Mouse (Mus musculus) liver, adult 2 months (tissue): Measurements from ENCODE around the gene Il5. TPM values are rescaled to one million over a fixed set of nuclear protein-coding genes. Genes with fewer than 3 reads are reported as not detected.

Source experiments
- DNase-seq: peaks from one replicate; pipeline ENCODE4 v3.0.0-alpha.2; 2011; ENCODE audit warnings: low read depth, low spot score; ENCODE audit errors: extremely low read depth
- H3K27ac ChIP-seq: fragments of 200-500 bp; replicated peaks from 2 replicates; pipeline ENCODE4 v1.5.1; 2012; ENCODE audit warnings: low read depth, mild to moderate bottlenecking, control low read depth, inconsistent platforms, low read length; ENCODE audit not compliant: insufficient read depth
- H3K27me3 ChIP-seq: fragments of 200-500 bp; 2 replicates; pipeline ENCODE4 v1.6.1; 2012; ENCODE audit warnings: mild to moderate bottlenecking, moderate library complexity, low read length, inconsistent platforms; ENCODE audit not compliant: control insufficient read depth, insufficient read depth
- H3K36me3 ChIP-seq: fragments of 200-500 bp; 2 replicates; pipeline ENCODE4 v1.6.1; 2012; ENCODE audit warnings: low read length, inconsistent platforms; ENCODE audit not compliant: control insufficient read depth, insufficient read depth
- H3K4me1 ChIP-seq: fragments of 200-500 bp; 2 replicates; pipeline ENCODE4 v1.6.1; 2011; ENCODE audit warnings: low read length; ENCODE audit not compliant: control insufficient read depth, insufficient read depth
- H3K4me3 ChIP-seq: fragments of 200-500 bp; 2 replicates; pipeline ENCODE4 v1.5.1; 2011; ENCODE audit warnings: low read depth, mild to moderate bottlenecking, control low read depth, low read length, moderate library complexity; ENCODE audit not compliant: insufficient read depth
- H3K79me2 ChIP-seq: fragments of 200-500 bp; 2 replicates; pipeline ENCODE4 v1.6.1; 2012; ENCODE audit warnings: inconsistent platforms, mild to moderate bottlenecking, low read length, moderate library complexity; ENCODE audit not compliant: control insufficient read depth, insufficient read depth
- H3K9ac ChIP-seq: fragments of 200-500 bp; 2 replicates; pipeline ENCODE4 v1.6.1; 2012; ENCODE audit warnings: low read depth, mild to moderate bottlenecking, control low read depth, inconsistent platforms, low read length
- CTCF ChIP-seq: fragments of 200-500 bp; IDR thresholded peaks from 2 replicates; pipeline ENCODE4 v1.5.1; 2011; ENCODE audit warnings: low read depth, low read length, control low read depth
- POLR2A ChIP-seq: fragments of 200-500 bp; IDR thresholded peaks from 2 replicates; pipeline ENCODE4 v1.6.1; 2011; ENCODE audit warnings: low read length, control low read depth; ENCODE audit not compliant: insufficient read depth; ENCODE audit errors: extremely low read depth
- WGBS: fragments of 180-500 bp; shearing (Covaris S2); methylation state at CpG from one replicate; pipeline ENCODE4 v1.1.7; 2018; 5-methylcytosine and 5-hydroxymethylcytosine counted together
- polyA plus RNA-seq: library from polyadenylated mRNA; depleted of rRNA; stranded (reverse); fragments of >200 nt; gene quantifications from 2 replicates; pipeline ENCODE4 v1.2.3, GENCODE M21; 2012
- total RNA-seq: library from RNA; depleted of rRNA; stranded (reverse); fragments of >200 nt; gene quantifications from 2 replicates; pipeline ENCODE4 v1.2.3, GENCODE M21; 2014

Il5 gene
- total and polyA plus RNA-seq, 2 experiments: 0.09 TPM; not detected in 1

- WGBS: 61% methylated on average over 18 of the region's 18 CpGs
- TF ChIP-seq POLR2A (no peak), CTCF (no peak)
- no peaks in the 10 kb centered on the region for H3K36me3 ChIP-seq
- no peaks in the 10 kb centered on the region for H3K79me2 ChIP-seq
- H3K4me3 ChIP-seq: no peak overlapping the region
- H3K9ac ChIP-seq: no peak overlapping the region
- H3K27me3 ChIP-seq: no peaks in the 10 kb centered on the region
- H3K27ac ChIP-seq: no peak overlapping the region
- H3K4me1 ChIP-seq: no peaks in the 10 kb centered on the region
- no peak for DNase-seq
These were observed 14.5 kb downstream of the Il5 start for GRCm38 (mm10) chr11:53734970-53735681.

- H3K36me3 ChIP-seq: no peaks in the 10 kb centered on the region
- H3K4me1 ChIP-seq: no peaks in the 10 kb centered on the region
- no peak overlapping the region for H3K4me3 ChIP-seq
- no peak overlapping the region for H3K27ac ChIP-seq
- peak; percentile 64 for DNase-seq
- H3K9ac ChIP-seq: peak overlapping the region; percentile 5; the same call in 1 of the 2 replicates
- no peak for TF ChIP-seq POLR2A
- TF ChIP-seq CTCF: peak; percentile 94
- H3K79me2 ChIP-seq: no peaks in the 10 kb centered on the region
- no peaks in the 10 kb centered on the region for H3K27me3 ChIP-seq
- 24% methylated on average over 17 of the region's 17 CpGs for WGBS
These were observed 15.2 kb downstream of the Il5 start for GRCm38 (mm10) chr11:53735682-53736245.

GRCm38 (mm10) chr11:53736771-53737572 lies 16.4 kb downstream of the Il5 start:
- 48% methylated on average over 14 of the region's 14 CpGs for WGBS
- TF ChIP-seq CTCF (peak; percentile 76), POLR2A (no peak)
- Histone ChIP-seq H3K9ac (no peak overlapping the region), H3K36me3 (no peaks in the 10 kb centered on the region), H3K4me3 (no peak overlapping the region), H3K27me3 (no peaks in the 10 kb centered on the region), H3K27ac (no peak overlapping the region), H3K79me2 (no peaks in the 10 kb centered on the region), H3K4me1 (no peaks in the 10 kb centered on the region)
- peak; percentile 81 for DNase-seq

GRCm38 (mm10) chr11:53737573-53737946 lies 17.0 kb downstream of the Il5 start:
- Histone ChIP-seq H3K36me3 (no peaks in the 10 kb centered on the region), H3K9ac (no peak overlapping the region), H3K79me2 (no peaks in the 10 kb centered on the region), H3K27ac (no peak overlapping the region), H3K27me3 (no peaks in the 10 kb centered on the region), H3K4me1 (no peaks in the 10 kb centered on the region), H3K4me3 (no peak overlapping the region)
- TF ChIP-seq CTCF: peak; percentile 47
- TF ChIP-seq POLR2A: no peak
- peak; percentile 44 for DNase-seq
- WGBS: 38% methylated on average over 6 of the region's 6 CpGs

- WGBS: 57% methylated on average over 5 of the region's 5 CpGs
- DNase-seq: no peak
- H3K4me1 ChIP-seq: no peaks in the 10 kb centered on the region
- no peaks in the 10 kb centered on the region for H3K27me3 ChIP-seq
- no peak overlapping the region for H3K4me3 ChIP-seq
- H3K36me3 ChIP-seq: no peaks in the 10 kb centered on the region
- no peak overlapping the region for H3K9ac ChIP-seq
- no peak for TF ChIP-seq CTCF
- TF ChIP-seq POLR2A: no peak
- no peak overlapping the region for H3K27ac ChIP-seq
- H3K79me2 ChIP-seq: no peaks in the 10 kb centered on the region
These were observed 21.8 kb downstream of the Il5 start for GRCm38 (mm10) chr11:53742353-53742752.

- Histone ChIP-seq H3K27me3 (no peaks in the 10 kb centered on the region), H3K79me2 (no peaks in the 10 kb centered on the region), H3K4me3 (no peak overlapping the region), H3K27ac (no peak overlapping the region), H3K9ac (no peak overlapping the region), H3K36me3 (no peaks in the 10 kb centered on the region), H3K4me1 (no peaks in the 10 kb centered on the region)
- DNase-seq: no peak
- TF ChIP-seq CTCF (no peak), POLR2A (no peak)
- WGBS: 71% methylated on average over 2 of the region's 2 CpGs
These were observed 24.7 kb downstream of the Il5 start for GRCm38 (mm10) chr11:53745260-53745659.
